Mouse (Mus musculus) Patski (cell line): ENCODE measurements at regions not wholly inside any gene's neighbourhood (a gene's known extent, or its start where the extent isn't known, plus 50 kb on each side); places are given as distances from the start of the nearest gene placed in this dataset.

Source experiments
- ATAC-seq: fragments of 100-300 bp; one replicate; pipeline ENCODE4 v1.8.0; 2021
- CTCF ChIA-PET: fragments of 350-600 bp; sonication (Branson Sonifier 250); formaldehyde crosslinking; loops from one replicate; lab custom pipeline; 2022; ENCODE audit warnings: inconsistent platforms; lab: Charles Lee
- POLR2A ChIA-PET: fragments of 350-600 bp; sonication (Branson Sonifier 250); formaldehyde crosslinking; loops from one replicate; lab custom pipeline; 2022; ENCODE audit warnings: antibody characterized with exemption, inconsistent platforms; lab: Charles Lee
- DNase-seq: peaks from one replicate; pipeline ENCODE4 v3.0.0-alpha.2; 2011; ENCODE audit warnings: low read depth, low spot score
- H3K27me3 ChIP-seq: fragments of 371-371 bp; one replicate; pipeline ENCODE4 v1.5.1; 2021
- CTCF ChIP-seq: fragments of 100-300 bp; IDR thresholded peaks from one replicate; pipeline ENCODE4 v1.5.1; 2021
- in situ Hi-C: fragments of 300-500 bp; cut with MboI; formaldehyde crosslinking; loops from 3 replicates; pipeline ENCODE4 v1.11.1; 2018; ENCODE audit warnings: low pct_unique_long_range_greater_than_20kb, mixed read lengths

GRCm38 (mm10) chr17:49183917-49184316 is 244.2 kb upstream of the Mocs1 start:
- ChIA-PET CTCF (interaction anchor here (0.8 kb wide), 1 partner anchor 169 kb away, joined by 3 read pairs; no protein-coding TSS in a partner anchor), POLR2A (no interaction called here)

GRCm38 (mm10) chr17:49185052-49185612 is 243.0 kb upstream of the Mocs1 start:
- in situ Hi-C loops, result no loop called here
- CTCF ChIA-PET, result no interaction called here

More at GRCm38 (mm10) chr17:49183917-49184316, 244.2 kb upstream of the Mocs1 start:
- ATAC-seq, result no peak
- H3K27me3 ChIP-seq, result peaks cover 8% of the 10 kb centered on the region
- in situ Hi-C loops, result no loop called here
- TF ChIP-seq CTCF, result no peak
- DNase-seq, result no peak

GRCm38 (mm10) chr17:49189765-49190164 is 238.4 kb upstream of the Mocs1 start:
- no peak for TF ChIP-seq CTCF
- ChIA-PET CTCF (no interaction called here), POLR2A (no interaction called here)
- in situ Hi-C loops, result no loop called here
- no peak for DNase-seq
- H3K27me3 ChIP-seq, result peaks cover 4% of the 10 kb centered on the region
- no peak for ATAC-seq

More at GRCm38 (mm10) chr17:49185052-49185612, 243.0 kb upstream of the Mocs1 start:
- H3K27me3 ChIP-seq, result peaks cover 8% of the 10 kb centered on the region
- ATAC-seq (no peak), DNase-seq (no peak)
- TF ChIP-seq CTCF, result no peak
- POLR2A ChIA-PET, result no interaction called here

- CTCF ChIA-PET, result no interaction called here
- DNase-seq, result no peak
- TF ChIP-seq CTCF, result no peak
- in situ Hi-C loops, result no loop called here
- H3K27me3 ChIP-seq, result peaks cover 2% of the 10 kb centered on the region
- ATAC-seq, result no peak
- POLR2A ChIA-PET, result no interaction called here
Observed at GRCm38 (mm10) chr17:49190337-49190736, 237.8 kb upstream of the Mocs1 start.

- no peak for TF ChIP-seq CTCF
- in situ Hi-C loops, result no loop called here
- peaks cover 13% of the 10 kb centered on the region for H3K27me3 ChIP-seq
- ATAC-seq (no peak), DNase-seq (no peak)
- ChIA-PET CTCF (no interaction called here), POLR2A (interaction anchor here (0.7 kb wide), 1 partner anchor 16 kb away, joined by 3 read pairs; no protein-coding TSS in a partner anchor)
Observed at GRCm38 (mm10) chr17:49196046-49196684, 232.0 kb upstream of the Mocs1 start.

GRCm38 (mm10) chr17:49201495-49201894 is 226.7 kb upstream of the Mocs1 start:
- DNase-seq (no peak), ATAC-seq (no peak)
- peaks cover 6% of the 10 kb centered on the region for H3K27me3 ChIP-seq
- in situ Hi-C loops, result no loop called here
- ChIA-PET POLR2A (no interaction called here), CTCF (no interaction called here)
- no peak for TF ChIP-seq CTCF

GRCm38 (mm10) chr17:49205095-49205494 is 223.1 kb upstream of the Mocs1 start:
- DNase-seq (no peak), ATAC-seq (no peak)
- in situ Hi-C loops, result no loop called here
- POLR2A ChIA-PET, result no interaction called here
- TF ChIP-seq CTCF, result no peak
- H3K27me3 ChIP-seq, result no peaks in the 10 kb centered on the region
- CTCF ChIA-PET, result no interaction called here

GRCm38 (mm10) chr17:49205564-49205963 is 222.6 kb upstream of the Mocs1 start:
- ChIA-PET POLR2A (no interaction called here), CTCF (no interaction called here)
- DNase-seq (no peak), ATAC-seq (no peak)
- no peaks in the 10 kb centered on the region for H3K27me3 ChIP-seq
- in situ Hi-C loops, result no loop called here
- TF ChIP-seq CTCF, result no peak

- no peaks in the 10 kb centered on the region for H3K27me3 ChIP-seq
- DNase-seq (no peak), ATAC-seq (no peak)
- in situ Hi-C loops, result no loop called here
- POLR2A ChIA-PET, result no interaction called here
- CTCF ChIA-PET, result no interaction called here
- no peak for TF ChIP-seq CTCF
Observed at GRCm38 (mm10) chr17:49206708-49207107, 221.5 kb upstream of the Mocs1 start.

- no peaks in the 10 kb centered on the region for H3K27me3 ChIP-seq
- ChIA-PET POLR2A (no interaction called here), CTCF (no interaction called here)
- DNase-seq (no peak), ATAC-seq (no peak)
- TF ChIP-seq CTCF, result no peak
- in situ Hi-C loops, result no loop called here
Observed at GRCm38 (mm10) chr17:49208315-49208820, 219.8 kb upstream of the Mocs1 start.

GRCm38 (mm10) chr17:49212918-49213317 is 215.2 kb upstream of the Mocs1 start:
- peaks cover 3% of the 10 kb centered on the region for H3K27me3 ChIP-seq
- in situ Hi-C loops, result no loop called here
- ChIA-PET CTCF (no interaction called here), POLR2A (no interaction called here)
- TF ChIP-seq CTCF, result no peak
- no peak for ATAC-seq
- no peak for DNase-seq
